Mouse (Mus musculus): Measurements from ENCODE around the gene Echs1.
"Not testable (repeated sequence)": the region's sequence is repeated elsewhere in the genome, so short reads cannot be mapped to it uniquely, and the experiment has no call there.

Echs1 gene

GRCm38 (mm10) chr7:140116329-140117054, at the start of gene Echs1:
TSS of gene Echs1 (minus strand) at chr7:140116476.
- peak; percentile 85 for DNase-seq (ENCODE audit: low spot score)

- no peak for DNase-seq (ENCODE audit: low spot score)
Observed at GRCm38 (mm10) chr7:140164664-140165063, 48.4 kb upstream of the Echs1 start, which contains the start of gene Olfr522. TSS of gene Olfr522 (minus strand) at chr7:140164764.

- no peak for DNase-seq (ENCODE audit: low spot score)
Observed at GRCm38 (mm10) chr7:140160363-140160762, 44.1 kb upstream of the Echs1 start.

- peak; percentile 49 for DNase-seq (ENCODE audit: low spot score)
Observed at GRCm38 (mm10) chr7:140154218-140154927, 38.1 kb upstream of the Echs1 start, which contains the start of gene Sprn. TSS of gene Sprn (minus strand) at chr7:140154877.

GRCm38 (mm10) chr7:140153829-140154217, 37.5 kb upstream of the Echs1 start:
- DNase-seq (ENCODE audit: low spot score) = no peak

GRCm38 (mm10) chr7:140153383-140153782, 37.1 kb upstream of the Echs1 start:
- peak; percentile 59 for DNase-seq (ENCODE audit: low spot score)

GRCm38 (mm10) chr7:140144550-140144949, 28.3 kb upstream of the Echs1 start:
- no peak for DNase-seq (ENCODE audit: low spot score)

- DNase-seq (ENCODE audit: low spot score) = peak; percentile 80
Observed at GRCm38 (mm10) chr7:140141350-140141749, 25.1 kb upstream of the Echs1 start.

- no peak for DNase-seq (ENCODE audit: low spot score)
Observed at GRCm38 (mm10) chr7:140138021-140138310, 21.7 kb upstream of the Echs1 start.

GRCm38 (mm10) chr7:140137135-140138020, 21.1 kb upstream of the Echs1 start, which contains the start of gene Mtg1:
TSS of gene Mtg1 (plus strand) at chr7:140137564.
- DNase-seq (ENCODE audit: low spot score) = peak; percentile 93

- no peak for DNase-seq (ENCODE audit: low spot score)
Observed at GRCm38 (mm10) chr7:140135106-140135770, 19.0 kb upstream of the Echs1 start.

GRCm38 (mm10) chr7:140134033-140134432, 17.8 kb upstream of the Echs1 start:
- not testable (repeated sequence) for DNase-seq (ENCODE audit: low spot score)

GRCm38 (mm10) chr7:140132184-140132583, 15.9 kb upstream of the Echs1 start:
- DNase-seq (ENCODE audit: low spot score) = not testable (repeated sequence)

- DNase-seq (ENCODE audit: low spot score) = no peak
Observed at GRCm38 (mm10) chr7:140127911-140128310, 11.6 kb upstream of the Echs1 start.

- DNase-seq (ENCODE audit: low spot score) = no peak
Observed at GRCm38 (mm10) chr7:140126934-140127333, 10.7 kb upstream of the Echs1 start.

GRCm38 (mm10) chr7:140126022-140126350, 9.7 kb upstream of the Echs1 start:
- DNase-seq (ENCODE audit: low spot score) = no peak

GRCm38 (mm10) chr7:140125278-140126021, 9.2 kb upstream of the Echs1 start:
- DNase-seq (ENCODE audit: low spot score) = peak; percentile 88

- no peak for DNase-seq (ENCODE audit: low spot score)
Observed at GRCm38 (mm10) chr7:140124382-140124781, 8.1 kb upstream of the Echs1 start.

GRCm38 (mm10) chr7:140122765-140123164, 6.5 kb upstream of the Echs1 start:
- DNase-seq (ENCODE audit: low spot score) = no peak

GRCm38 (mm10) chr7:140121338-140121910, 5.1 kb upstream of the Echs1 start:
- DNase-seq (ENCODE audit: low spot score) = no peak

- DNase-seq (ENCODE audit: low spot score) = no peak
Observed at GRCm38 (mm10) chr7:140120484-140120883, 4.2 kb upstream of the Echs1 start.

Measured in retina, embryonic 14.5 days (tissue).